Mouse (Mus musculus) layer of hippocampus, adult 2 months (tissue): Measurements from ENCODE around the gene Gmds. TPM values are rescaled to one million over a fixed set of nuclear protein-coding genes. Genes with fewer than 3 reads are reported as not detected.

ENCODE experiments used
- DNase-seq, 2 experiments: peaks; one replicate each; pipeline ENCODE4 v3.0.0; 2022; ENCODE audit warnings: low spot score in 2 of 2
- H3K27ac ChIP-seq: fragments of 200-600 bp; 2 replicates; pipeline ENCODE4 v1.8.1; 2022
- H3K4me3 ChIP-seq: fragments of 200-600 bp; 2 replicates; pipeline ENCODE4 v1.8.1; 2022; ENCODE audit warnings: mild to moderate bottlenecking
- CTCF ChIP-seq: fragments of 200-600 bp; conservative IDR thresholded peaks from 2 replicates; pipeline ENCODE4 v1.8.1; 2022; ENCODE audit warnings: antibody characterized with exemption, mild to moderate bottlenecking, moderate library complexity
- total RNA-seq, 2 experiments: library from RNA; stranded (reverse); gene quantifications; 2 replicates each; pipeline ENCODE4 v1.2.3; 2021

Gmds gene
- total RNA-seq, 2 experiments from 2014 or later = 13.2 to 13.9 TPM

- no peak for TF ChIP-seq CTCF
- no peak overlapping the region for H3K27ac ChIP-seq
These were observed 414.0 kb downstream of the Gmds start for GRCm38 (mm10) chr13:31924506-31924905.

DNA sequence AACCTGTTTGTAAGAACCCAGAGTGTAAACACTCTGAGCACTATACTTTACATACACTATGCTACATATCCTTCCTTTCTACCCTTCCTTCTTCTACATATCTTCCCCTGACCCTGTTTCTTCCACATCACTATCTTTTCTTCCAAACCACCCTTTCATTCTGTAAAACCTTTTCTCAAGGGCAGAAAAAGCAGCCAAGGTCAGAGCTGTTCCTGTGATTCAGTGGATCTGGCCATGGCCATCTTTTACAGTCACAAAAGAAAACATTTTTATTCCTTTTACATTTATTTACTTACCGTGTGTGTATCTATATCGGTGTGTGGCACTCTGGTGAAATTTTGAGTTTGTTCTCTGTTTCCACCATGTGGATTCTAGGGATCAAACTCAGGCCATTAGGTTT lies 418.8 kb downstream of the Gmds start:
- Histone ChIP-seq H3K4me3 (no peak overlapping the region), H3K27ac (no peak overlapping the region)
- TF ChIP-seq CTCF = no peak
- no peak for DNase-seq

More at GRCm38 (mm10) chr13:31924506-31924905, 414.0 kb downstream of the Gmds start:
- H3K4me3 ChIP-seq = no peak overlapping the region
- DNase-seq = no peak

GRCm38 (mm10) chr13:31917387-31917786 lies 421.2 kb downstream of the Gmds start:
- no peak for TF ChIP-seq CTCF
- no peak for DNase-seq
- Histone ChIP-seq H3K27ac (no peak overlapping the region), H3K4me3 (no peak overlapping the region)

GRCm38 (mm10) chr13:31915748-31916147 lies 422.8 kb downstream of the Gmds start:
- TF ChIP-seq CTCF = no peak
- H3K27ac ChIP-seq = no peak overlapping the region
- DNase-seq = no peak
- H3K4me3 ChIP-seq = no peak overlapping the region

DNA sequence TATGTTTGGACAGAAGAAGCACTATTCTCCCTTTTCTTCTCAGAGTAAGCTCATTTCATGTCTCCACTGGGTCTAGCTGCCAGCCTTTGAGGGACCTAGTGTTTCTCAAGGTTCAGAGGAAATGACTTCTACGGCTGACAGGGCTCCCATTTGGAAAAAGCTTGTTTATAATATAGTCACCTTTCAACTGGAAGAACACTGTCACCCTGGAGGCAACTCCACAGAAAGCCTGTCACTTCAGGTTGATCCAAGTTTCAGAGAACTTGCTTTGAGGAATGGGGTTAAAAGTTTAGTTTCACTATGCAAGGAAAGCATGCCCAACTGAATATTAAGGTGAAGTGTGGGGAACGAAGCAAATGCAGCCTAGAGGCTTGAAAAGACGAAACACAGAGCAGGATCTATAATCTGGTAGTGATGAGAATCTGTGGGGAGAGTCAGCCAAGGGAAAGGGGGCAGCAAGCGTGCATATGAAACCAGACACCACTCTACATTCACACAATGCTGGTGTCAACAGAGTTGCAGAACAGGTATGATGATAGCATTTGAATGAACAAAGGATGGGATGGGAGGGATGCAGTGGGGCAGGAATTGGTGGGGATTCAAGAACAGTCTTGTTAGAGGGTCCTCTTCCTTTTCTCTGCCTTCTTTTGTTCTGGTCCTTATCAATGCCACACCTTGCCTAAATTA lies 423.5 kb downstream of the Gmds start:
- Histone ChIP-seq H3K27ac (no peak overlapping the region), H3K4me3 (no peak overlapping the region)
- TF ChIP-seq CTCF = no peak
- no peak for DNase-seq

- no peak for DNase-seq
- TF ChIP-seq CTCF = no peak
- H3K4me3 ChIP-seq = no peak overlapping the region
- H3K27ac ChIP-seq = no peak overlapping the region
These were observed 426.6 kb downstream of the Gmds start for GRCm38 (mm10) chr13:31911956-31912355.

DNA sequence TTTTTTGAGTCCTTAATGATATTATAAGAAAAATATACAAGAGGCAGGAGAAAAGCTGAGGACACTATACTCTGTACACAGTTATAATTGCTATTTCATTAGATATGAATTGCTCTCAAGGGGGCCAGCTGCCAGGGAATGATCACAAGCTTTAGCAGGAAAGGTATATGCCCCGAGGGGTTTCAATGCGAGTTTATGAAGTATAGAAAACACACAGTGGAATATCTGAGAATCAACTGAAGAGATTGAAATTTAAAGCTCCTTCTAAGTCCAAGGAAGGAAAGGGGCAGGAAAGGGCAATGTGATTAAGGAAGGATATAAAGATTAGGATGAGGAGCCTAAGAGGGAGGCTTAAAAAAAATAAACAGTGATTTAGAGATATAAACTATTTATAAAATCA lies 427.2 kb downstream of the Gmds start:
- no peak overlapping the region for H3K4me3 ChIP-seq
- no peak for TF ChIP-seq CTCF
- no peak for DNase-seq
- no peak overlapping the region for H3K27ac ChIP-seq

GRCm38 (mm10) chr13:31909031-31909430 lies 429.5 kb downstream of the Gmds start:
- no peak overlapping the region for H3K27ac ChIP-seq
- no peak for DNase-seq
- no peak for TF ChIP-seq CTCF
- no peak overlapping the region for H3K4me3 ChIP-seq

GRCm38 (mm10) chr13:31906514-31906913 lies 432.0 kb downstream of the Gmds start:
- no peak for TF ChIP-seq CTCF
- H3K27ac ChIP-seq = no peak overlapping the region
- no peak for DNase-seq
- H3K4me3 ChIP-seq = no peak overlapping the region

DNA sequence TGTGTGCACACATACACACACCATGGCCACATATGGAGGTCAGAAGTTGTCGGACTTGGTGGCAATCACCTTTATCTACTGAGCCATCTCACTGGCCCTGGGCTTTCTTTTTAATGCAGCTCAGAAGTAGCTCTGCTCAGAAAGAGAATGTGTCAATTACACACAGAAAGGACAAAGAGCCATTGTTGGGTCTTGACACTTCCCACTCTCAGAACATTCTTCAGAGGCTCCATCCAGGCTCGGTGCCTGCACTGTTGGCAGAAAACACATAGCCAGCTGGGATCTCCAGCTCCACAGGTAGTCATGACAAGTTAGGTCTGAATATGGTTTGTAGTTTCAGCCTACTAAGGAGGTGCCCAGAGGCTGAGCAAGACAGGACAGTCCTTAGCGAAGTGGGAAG lies 438.3 kb downstream of the Gmds start:
- no peak for DNase-seq
- no peak overlapping the region for H3K4me3 ChIP-seq
- TF ChIP-seq CTCF = no peak

GRCm38 (mm10) chr13:31899392-31899791 lies 439.1 kb downstream of the Gmds start:
- no peak for TF ChIP-seq CTCF
- DNase-seq = no peak
- Histone ChIP-seq H3K4me3 (no peak overlapping the region), H3K27ac (no peak overlapping the region)

More for the DNA sequence above, 438.3 kb downstream of the Gmds start:
- no peak overlapping the region for H3K27ac ChIP-seq

GRCm38 (mm10) chr13:31897493-31897892 lies 441.0 kb downstream of the Gmds start:
- TF ChIP-seq CTCF = no peak
- DNase-seq = no peak
- Histone ChIP-seq H3K27ac (no peak overlapping the region), H3K4me3 (no peak overlapping the region)

DNA sequence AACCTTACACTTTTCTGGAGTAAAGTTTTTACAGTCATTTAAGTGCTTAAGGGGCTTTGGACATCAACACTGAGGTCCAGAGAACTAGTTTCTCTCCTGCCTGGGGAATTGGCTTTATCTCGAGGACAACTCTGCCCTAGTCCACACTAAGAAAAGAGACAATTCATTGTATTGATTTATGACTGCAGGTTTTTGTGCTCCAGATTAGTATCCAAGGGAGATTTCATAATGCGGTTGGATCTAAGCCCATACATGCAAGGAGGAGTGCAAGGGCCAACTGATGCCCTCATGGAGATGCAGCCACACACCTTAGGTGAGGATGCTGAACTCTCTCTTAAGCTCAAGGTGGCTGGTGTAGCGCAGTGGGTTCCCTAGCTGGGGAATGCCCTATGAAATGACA lies 444.0 kb downstream of the Gmds start:
- no peak for TF ChIP-seq CTCF
- Histone ChIP-seq H3K27ac (no peak overlapping the region), H3K4me3 (no peak overlapping the region)
- no peak for DNase-seq

GRCm38 (mm10) chr13:31892913-31893514 lies 445.5 kb downstream of the Gmds start:
- no peak overlapping the region for H3K4me3 ChIP-seq
- TF ChIP-seq CTCF = no peak
- no peak overlapping the region for H3K27ac ChIP-seq
- no peak for DNase-seq

- H3K27ac ChIP-seq = no peak overlapping the region
- DNase-seq = no peak
- H3K4me3 ChIP-seq = no peak overlapping the region
- TF ChIP-seq CTCF = no peak
These were observed 450.0 kb downstream of the Gmds start for GRCm38 (mm10) chr13:31888500-31888899.
